Mouse (Mus musculus): ENCODE data around the gene Blcap. TPM values are rescaled to one million over a fixed set of nuclear protein-coding genes. Genes with fewer than 3 reads are reported as not detected.

Blcap gene
- total RNA-seq, 2 experiments from 2014 or later: 29.7 to 36.5 TPM

DNA sequence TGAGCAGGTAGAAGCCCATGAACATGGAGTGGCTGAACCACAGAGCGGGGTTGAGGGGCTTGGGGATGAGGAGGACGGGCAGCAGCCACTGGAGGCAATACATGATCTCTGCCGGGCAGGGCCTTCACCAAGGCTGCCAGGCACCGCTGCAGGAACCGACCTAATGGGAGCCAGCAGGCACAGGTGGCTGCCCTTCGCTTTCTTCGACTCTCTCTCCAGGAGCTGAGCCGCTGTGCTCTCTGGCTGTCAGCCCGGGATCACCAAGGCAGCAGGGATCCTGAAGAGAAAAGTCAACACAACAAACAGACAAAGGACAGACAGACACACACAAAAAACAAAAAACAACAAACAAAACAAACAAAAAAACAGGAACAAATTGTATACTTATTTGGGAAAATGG lies 13.0 kb downstream of the Blcap start:
- Histone ChIP-seq H3K27ac (peak overlapping the region; percentile 78), H3K4me3 (0 out of 2 replicates have a peak overlapping the region, but pooled peaks have one; percentile 3)
- DNase-seq: peak; percentile 82
- TF ChIP-seq CTCF (IDR thresholded peaks at IDR 0.05): no peak
- intact Hi-C loops (cut with DNase I): no loop called here

DNA sequence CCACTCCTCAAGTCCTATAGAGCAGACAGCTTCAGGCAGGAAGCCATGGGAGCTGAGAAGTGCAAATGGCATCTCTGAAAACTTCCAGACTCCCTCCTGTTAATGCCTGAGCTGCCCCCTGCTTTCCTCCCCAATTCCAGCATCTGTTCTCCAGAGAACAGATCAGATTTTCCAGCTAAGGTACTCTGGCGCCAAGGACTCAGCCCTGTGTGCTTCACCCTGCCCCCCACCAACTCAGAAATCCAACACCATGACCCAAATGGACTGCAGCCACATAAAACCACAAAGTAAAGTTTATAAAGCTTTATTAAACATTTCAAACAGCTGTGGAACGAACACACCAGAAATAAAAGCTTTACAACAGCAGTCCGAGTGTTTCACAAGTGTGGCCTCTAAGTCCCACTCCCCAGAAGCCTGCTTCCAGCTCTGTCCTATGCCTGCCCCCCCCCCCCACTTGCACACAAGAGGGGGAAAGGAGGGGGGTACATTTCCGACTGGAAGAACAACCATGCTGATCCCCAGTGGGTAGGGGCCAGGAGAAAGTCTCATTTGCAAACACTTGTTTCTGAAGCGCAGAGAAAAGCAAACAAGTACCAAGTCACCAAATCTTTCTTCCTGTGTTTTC lies 14.9 kb downstream of the Blcap start:
- Histone ChIP-seq H3K27ac (peak overlapping the region; percentile 43), H3K4me3 (no peak overlapping the region)
- TF ChIP-seq CTCF (IDR thresholded peaks at IDR 0.05): no peak
- DNase-seq: peak; percentile 60
- intact Hi-C loops (cut with DNase I): no loop called here

DNA sequence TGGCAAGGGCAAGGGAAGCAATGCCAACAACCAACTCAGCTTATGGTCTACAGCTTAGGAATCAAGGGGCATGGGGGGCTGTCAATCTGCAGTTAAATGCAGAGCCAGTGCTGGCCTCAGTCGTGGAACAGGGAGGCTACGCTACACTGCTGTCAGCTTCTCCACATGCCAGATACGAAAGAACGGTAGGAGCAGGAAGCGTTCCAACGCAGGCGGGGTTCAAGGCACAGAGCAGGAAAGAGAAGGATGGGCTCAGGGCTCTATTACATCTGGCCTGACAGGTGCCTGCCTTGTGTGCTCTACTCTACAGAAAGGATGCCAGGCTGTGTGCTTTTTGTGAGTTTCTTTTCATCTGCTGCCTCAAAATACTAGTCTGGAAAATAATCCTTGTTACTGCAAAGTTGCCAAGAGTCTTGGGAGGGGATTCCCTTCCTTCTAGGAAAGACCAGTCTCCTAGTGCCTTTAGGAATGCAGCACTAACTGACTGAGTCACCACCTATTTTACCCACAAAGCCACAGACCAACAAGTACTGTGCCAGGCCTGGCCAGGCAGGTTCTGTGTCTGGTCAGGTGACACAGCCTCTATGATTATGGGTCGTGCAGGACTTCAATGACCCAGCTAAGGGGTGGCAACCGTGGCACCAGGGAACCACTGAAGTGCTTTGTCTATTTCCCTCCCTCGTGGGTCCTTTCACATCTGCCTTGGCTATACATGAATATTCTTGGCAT lies 18.8 kb downstream of the Blcap start:
- peak; percentile 48 for DNase-seq
- H3K27ac ChIP-seq: peak overlapping the region; percentile 38
- no peak for TF ChIP-seq CTCF (IDR thresholded peaks at IDR 0.05)
- H3K4me3 ChIP-seq: no peak overlapping the region; the same call in 1 of the 2 replicates
- intact Hi-C loops (cut with DNase I): no loop called here

DNA sequence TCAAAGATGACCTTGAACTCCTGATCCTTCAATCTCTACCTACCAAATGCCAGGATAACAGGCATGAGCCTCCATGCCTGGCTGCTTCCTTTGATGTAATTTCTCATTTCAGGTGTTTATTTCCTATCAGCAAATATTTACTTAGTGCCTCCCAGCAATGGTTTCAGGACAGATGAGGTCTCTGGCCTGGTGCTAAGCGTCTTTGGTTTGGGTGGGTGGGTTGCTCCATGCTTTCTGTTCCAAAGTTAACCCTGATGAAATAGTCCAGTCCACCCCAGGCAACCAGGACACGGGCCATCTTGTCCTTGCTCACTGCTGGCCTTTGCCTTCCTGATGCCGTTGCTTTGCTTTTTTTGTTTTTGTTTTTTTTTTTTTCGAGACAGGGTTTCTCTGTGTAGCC lies 20.8 kb downstream of the Blcap start:
- no peak for TF ChIP-seq CTCF (IDR thresholded peaks at IDR 0.05)
- intact Hi-C loops (cut with DNase I): no loop called here
- no peak overlapping the region for H3K4me3 ChIP-seq
- H3K27ac ChIP-seq: no peak overlapping the region
- peak; percentile 1 for DNase-seq

DNA sequence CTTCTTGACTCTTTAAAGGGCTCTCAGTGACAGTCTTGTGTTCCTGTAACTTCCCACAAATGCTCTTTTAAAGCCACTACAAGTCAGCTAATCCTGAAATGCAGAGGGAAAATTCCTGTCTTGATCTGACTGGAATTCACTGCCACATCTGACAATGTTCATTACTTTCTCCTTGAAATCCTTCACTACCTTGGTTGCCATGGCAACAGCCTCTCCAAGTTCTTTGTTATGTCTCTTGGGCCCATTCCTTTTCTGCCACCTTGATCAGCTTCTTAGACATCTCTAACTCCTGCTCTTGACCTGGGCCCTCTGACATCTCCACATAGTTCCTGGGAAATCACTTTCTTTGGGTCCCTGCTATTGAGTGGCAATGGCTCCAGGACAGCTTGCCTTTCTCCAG lies 24.4 kb downstream of the Blcap start:
- no peak for TF ChIP-seq CTCF (IDR thresholded peaks at IDR 0.05)
- DNase-seq: peak; percentile 2
- no peak overlapping the region for H3K4me3 ChIP-seq
- H3K27ac ChIP-seq: no peak overlapping the region
- intact Hi-C loops (cut with DNase I): no loop called here

DNA sequence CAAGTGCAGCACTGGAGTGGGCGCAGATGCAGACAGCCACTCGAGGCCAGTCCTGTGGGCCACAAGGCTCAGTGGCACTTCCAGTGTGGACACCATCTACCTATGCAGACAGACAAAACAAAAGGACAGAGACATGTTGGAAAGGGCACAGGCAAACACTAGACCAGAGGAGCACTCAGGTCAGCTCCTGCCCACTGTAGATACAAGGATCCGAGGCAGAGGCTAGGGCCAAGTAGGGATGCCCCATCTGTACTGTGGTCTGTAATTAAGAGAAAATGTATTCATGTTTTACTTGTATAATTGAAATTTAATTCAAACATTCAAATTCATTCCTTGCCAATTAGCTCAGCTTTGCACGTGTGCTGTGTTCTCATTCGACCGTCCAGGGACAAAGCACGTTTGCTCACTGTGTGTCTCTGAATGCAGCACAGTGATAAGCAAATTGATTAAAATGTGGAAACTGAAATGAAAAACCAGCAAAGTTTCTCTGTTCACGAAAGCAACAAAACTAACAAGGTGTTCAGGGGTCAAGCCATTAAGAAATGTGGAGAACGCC lies 26.7 kb downstream of the Blcap start:
- Histone ChIP-seq H3K4me3 (no peak overlapping the region), H3K27ac (no peak overlapping the region)
- TF ChIP-seq CTCF (IDR thresholded peaks at IDR 0.05): no peak
- intact Hi-C loops (cut with DNase I): no loop called here
- peak; percentile 8 for DNase-seq

DNA sequence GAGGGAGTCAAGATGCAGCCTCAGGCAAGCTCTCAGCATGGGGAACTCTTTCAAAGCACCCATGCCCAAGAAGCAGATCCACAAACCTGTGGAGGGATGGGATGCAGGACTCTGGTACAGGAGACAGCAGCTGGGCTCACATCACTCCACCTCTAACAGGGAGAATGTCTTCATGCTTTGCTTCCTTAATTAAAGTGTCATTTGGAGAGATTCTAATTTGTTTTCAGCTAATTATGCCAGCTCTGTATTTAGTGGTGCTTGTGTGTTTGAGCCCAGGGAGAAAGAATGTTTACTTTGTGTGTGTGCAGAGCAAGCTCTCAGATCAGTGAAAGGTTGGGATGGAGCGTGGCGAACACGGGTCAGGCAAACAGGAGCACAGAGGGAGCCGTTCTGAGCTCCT lies 28.7 kb downstream of the Blcap start:
- DNase-seq: peak; percentile 6
- TF ChIP-seq CTCF (IDR thresholded peaks at IDR 0.05): no peak
- intact Hi-C loops (cut with DNase I): no loop called here

DNA sequence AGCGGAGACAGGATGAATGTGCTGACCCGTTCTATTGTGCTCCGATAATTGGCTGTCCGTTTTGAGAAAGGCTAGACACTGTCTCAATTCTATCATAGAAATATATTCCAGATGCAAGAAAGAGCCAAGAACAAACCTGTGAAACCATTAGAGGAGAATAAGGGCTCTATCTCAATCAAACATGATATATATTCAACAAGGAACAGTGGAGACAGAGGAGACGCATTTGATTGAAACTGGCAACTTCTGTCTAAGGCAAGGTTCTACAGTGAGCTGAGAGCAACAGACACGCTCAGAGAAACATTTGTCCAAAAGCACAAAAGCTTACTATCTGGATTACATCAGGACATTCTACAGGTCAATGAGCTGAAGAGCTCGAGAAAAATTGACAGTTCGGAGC lies 29.4 kb downstream of the Blcap start:
- no peak overlapping the region for H3K4me3 ChIP-seq
- no peak overlapping the region for H3K27ac ChIP-seq
- DNase-seq: no peak
- intact Hi-C loops (cut with DNase I): no loop called here
- TF ChIP-seq CTCF (IDR thresholded peaks at IDR 0.05): no peak

More for the DNA sequence above, 28.7 kb downstream of the Blcap start:
- no peak overlapping the region for H3K4me3 ChIP-seq
- H3K27ac ChIP-seq: no peak overlapping the region

DNA sequence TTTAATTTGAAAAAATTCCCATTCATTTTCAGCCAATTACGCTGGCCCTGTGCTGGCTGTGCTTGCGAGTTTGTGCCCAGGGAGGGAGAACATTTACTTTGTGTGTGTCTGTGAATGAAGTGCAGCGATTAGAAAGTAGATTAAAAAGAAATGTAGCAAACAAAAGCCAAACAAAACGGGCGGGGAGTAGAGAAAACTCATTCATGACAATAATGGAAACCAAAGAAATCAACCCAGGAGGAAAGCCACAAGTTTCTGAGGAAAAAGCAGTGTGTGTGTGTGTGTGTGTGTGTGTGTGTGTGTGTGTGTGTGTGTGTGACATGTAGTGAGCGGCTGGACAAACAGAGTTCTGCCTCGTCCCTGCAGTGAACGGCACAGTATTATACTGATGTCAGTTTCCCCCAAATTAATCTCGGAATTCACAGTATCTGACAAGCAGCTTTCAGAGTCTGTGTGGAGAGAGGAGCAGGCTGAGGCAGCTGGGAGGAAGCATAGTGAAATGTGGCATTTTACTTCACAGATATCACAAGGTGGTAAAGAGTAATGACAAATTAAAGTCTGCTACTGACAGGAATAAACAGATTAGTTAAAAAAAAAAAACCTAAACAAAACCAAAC lies 30.0 kb downstream of the Blcap start:
- H3K27ac ChIP-seq: no peak overlapping the region
- no peak for DNase-seq
- H3K4me3 ChIP-seq: no peak overlapping the region
- TF ChIP-seq CTCF (IDR thresholded peaks at IDR 0.05): no peak
- intact Hi-C loops (cut with DNase I): no loop called here

DNA sequence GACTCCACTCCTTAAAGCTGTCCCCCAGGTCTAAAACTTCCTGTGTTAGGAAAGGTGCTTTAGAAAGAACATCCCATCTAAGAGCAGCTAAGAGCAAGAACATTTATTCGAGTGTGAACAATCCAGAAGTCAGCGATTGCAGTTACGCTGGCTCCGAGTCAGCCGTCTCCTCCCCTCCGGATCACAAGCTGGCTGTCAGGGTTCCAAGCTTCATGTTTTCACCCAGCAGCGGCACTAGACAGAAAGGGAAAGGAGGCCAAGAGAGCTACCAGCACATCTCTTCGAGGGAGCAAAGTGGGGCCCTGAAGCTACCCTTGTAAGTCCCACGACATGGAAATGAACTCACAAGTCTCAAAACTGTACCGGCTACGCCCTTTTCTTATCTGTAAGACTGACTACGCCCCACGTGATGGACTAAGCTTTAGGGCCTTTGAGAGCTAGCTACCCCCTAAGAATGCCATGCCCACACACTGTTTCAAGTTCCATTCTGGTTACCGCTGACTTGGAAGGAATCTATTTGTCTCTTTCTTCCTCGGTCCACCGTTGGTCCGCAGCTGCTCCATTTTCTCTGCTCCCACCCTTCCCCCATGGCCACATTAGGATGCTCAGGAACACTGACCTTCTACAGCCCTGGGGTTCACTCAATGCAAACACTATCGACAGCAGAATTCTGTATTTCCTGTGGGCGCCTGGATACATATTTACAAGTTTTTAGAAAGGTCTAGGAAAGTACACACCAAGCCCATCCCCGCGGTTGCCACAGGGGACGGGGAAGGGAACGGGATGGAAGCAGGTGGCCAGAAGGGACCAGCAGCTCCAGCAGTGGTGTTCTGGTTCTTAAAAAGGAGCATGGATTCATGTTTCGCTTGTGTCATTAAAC lies 30.8 kb downstream of the Blcap start:
- intact Hi-C loops (cut with DNase I): no loop called here
- Histone ChIP-seq H3K4me3 (peak overlapping the region; percentile 46), H3K27ac (0 out of 2 replicates have a peak overlapping the region, but pooled peaks have one; percentile 24)
- DNase-seq: peak; percentile 75
- TF ChIP-seq CTCF (IDR thresholded peaks at IDR 0.05): no peak

DNA sequence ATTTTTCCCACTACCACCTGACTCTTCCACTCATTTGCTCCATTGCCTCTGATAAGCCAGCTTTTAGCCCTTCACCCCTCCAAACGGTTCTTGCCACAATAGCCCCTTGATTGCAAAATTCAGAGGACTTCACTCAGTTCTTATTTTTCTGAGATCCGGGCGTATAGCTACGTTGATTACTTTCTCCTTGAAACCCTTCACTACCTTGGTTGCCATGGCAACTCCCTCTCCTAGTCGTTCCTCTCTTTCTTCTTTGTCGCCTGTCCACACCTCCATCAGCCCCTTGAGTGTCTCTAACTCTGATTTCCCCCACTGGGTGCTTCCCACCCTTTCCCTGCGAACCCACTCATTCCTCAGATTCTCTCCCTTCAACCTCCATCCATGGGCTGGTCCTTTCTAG lies 34.0 kb downstream of the Blcap start:
- intact Hi-C loops (cut with DNase I): no loop called here
- no peak for TF ChIP-seq CTCF (IDR thresholded peaks at IDR 0.05)
- no peak overlapping the region for H3K4me3 ChIP-seq
- no peak for DNase-seq
- H3K27ac ChIP-seq: no peak overlapping the region

DNA sequence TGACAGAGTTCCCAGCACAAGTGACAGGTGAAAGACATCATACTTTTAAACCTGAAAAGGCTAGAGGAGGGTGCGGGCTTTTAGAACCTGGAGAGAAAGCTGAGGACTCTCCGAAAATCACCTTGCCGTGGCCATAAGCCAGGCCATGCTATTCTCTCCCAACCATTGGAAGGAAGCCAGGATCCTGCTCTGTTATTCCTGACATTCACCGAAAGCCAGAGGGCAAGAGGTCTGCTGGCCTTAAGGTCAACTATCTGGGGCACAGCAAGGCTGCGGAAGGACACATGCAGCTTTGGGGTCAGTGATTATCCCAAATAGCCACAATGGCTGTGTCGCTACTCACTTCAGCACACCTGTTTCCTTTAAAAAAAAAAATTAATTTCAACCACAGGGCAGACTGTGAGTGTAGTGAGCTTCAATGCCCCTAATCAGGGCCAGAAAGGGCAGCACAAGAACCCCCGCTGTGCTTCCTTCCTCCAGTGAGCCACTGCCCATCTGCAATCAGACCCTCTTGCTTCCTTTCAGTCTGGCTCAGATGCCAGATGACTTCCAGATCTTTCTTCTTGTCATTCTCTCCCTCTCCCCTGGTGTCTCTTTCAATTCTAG lies 34.5 kb downstream of the Blcap start:
- H3K27ac ChIP-seq: no peak overlapping the region
- intact Hi-C loops (cut with DNase I): no loop called here
- no peak for TF ChIP-seq CTCF (IDR thresholded peaks at IDR 0.05)
- no peak overlapping the region for H3K4me3 ChIP-seq
- peak; percentile 4 for DNase-seq
